Mouse (Mus musculus) heart, embryonic 12.5 days (tissue): ENCODE measurements around the gene Nckap5. TPM values are rescaled to one million over a fixed set of nuclear protein-coding genes. Genes with fewer than 3 reads are reported as not detected.

Experiments used
- ATAC-seq: fragments of 200-750 bp; cut with Nextera tagmentation; 2 replicates; pipeline ENCODE4 v1.8.0; 2017; ENCODE audit warnings: moderate TSS enrichment, moderate library complexity; ENCODE audit not compliant: insufficient number of reproducible peaks, low FRiP score
- H3K27ac ChIP-seq: fragments of 300-500 bp; sonication (generic); 2 replicates; pipeline ENCODE4 v1.5.1; 2016; ENCODE audit warnings: mild to moderate bottlenecking, moderate library complexity; ENCODE audit not compliant: poor library complexity, severe bottlenecking
- H3K27me3 ChIP-seq: fragments of 300-500 bp; sonication (generic); replicated peaks from 2 replicates; pipeline ENCODE4 v1.6.1; 2016; ENCODE audit warnings: mild to moderate bottlenecking, moderate library complexity
- H3K36me3 ChIP-seq: fragments of 300-500 bp; sonication (generic); 2 replicates; pipeline ENCODE4 v1.6.1; 2016; ENCODE audit warnings: mild to moderate bottlenecking, moderate library complexity
- H3K4me1 ChIP-seq: fragments of 300-500 bp; sonication (generic); replicated peaks from 2 replicates; pipeline ENCODE4 v1.6.1; 2016; ENCODE audit warnings: mild to moderate bottlenecking
- H3K4me2 ChIP-seq: fragments of 300-500 bp; sonication (generic); 2 replicates; pipeline ENCODE4 v1.6.1; 2016; ENCODE audit warnings: mild to moderate bottlenecking, moderate library complexity
- H3K4me3 ChIP-seq: fragments of 300-500 bp; sonication (generic); 2 replicates; pipeline ENCODE4 v1.5.1; 2016; ENCODE audit warnings: mild to moderate bottlenecking
- H3K9ac ChIP-seq: fragments of 300-500 bp; sonication (generic); 2 replicates; pipeline ENCODE4 v1.6.1; 2016; ENCODE audit warnings: mild to moderate bottlenecking, moderate library complexity
- H3K9me3 ChIP-seq: fragments of 300-500 bp; sonication (generic); replicated peaks from 2 replicates; pipeline ENCODE4 v1.6.1; 2016; ENCODE audit warnings: mild to moderate bottlenecking, moderate library complexity
- WGBS: fragments of 180-500 bp; shearing (Covaris S2); methylation state at CpG from one replicate; pipeline ENCODE4 v1.1.7; 2016; 5-methylcytosine and 5-hydroxymethylcytosine counted together
- polyA plus RNA-seq: library from polyadenylated mRNA; unstranded; fragments of >200 nt; fragmentation: Nextera tagmentation; extraction: Ambion mirVana; gene quantifications from 2 replicates; pipeline ENCODE4 v1.2.1, GENCODE M21; 2016

The Nckap5 gene
- polyA plus RNA-seq, 1 experiment from 2014 or later, result 3.8 TPM

DNA sequence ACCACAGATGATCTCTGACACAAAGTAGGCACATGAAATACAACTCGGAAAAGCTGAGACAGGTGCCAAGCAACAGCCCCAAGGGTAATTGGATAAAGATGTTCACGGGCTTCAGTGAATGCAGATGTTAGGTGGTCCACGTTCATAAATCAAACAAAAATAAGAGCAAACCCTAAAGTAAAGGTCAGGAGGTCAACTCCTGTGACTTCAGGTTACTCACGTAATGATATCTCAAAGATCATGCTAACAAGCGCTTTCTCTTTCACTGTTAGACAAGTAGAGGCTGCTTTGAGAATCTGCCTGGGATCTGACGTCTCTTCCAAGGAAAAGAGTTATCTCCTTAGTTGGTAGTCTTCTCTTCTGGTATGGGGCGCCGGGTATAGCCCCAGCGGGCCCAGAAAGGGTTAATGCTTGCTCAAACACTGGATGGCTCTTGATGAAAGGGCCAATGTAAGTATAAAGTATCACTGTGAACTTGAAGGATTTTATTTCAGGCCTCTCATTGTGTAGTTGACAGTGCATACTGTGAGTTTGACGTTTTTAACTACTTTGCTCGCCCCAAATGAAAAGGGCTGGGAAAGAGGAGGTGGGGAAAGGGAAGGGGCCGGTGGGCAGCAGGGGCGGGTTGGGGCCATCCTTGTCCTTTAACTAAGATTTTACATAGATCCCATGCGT, 85.8 kb downstream of the Nckap5 start:
- no peak overlapping the region for H3K4me3 ChIP-seq
- no peak for ATAC-seq
- no peaks in the 10 kb centered on the region for H3K9me3 ChIP-seq
- WGBS, result 84% methylated on average over 14 of the region's 14 CpGs
- H3K27me3 ChIP-seq, result no peaks in the 10 kb centered on the region
- no peaks in the 10 kb centered on the region for H3K36me3 ChIP-seq
- H3K27ac ChIP-seq, result no peak overlapping the region
- H3K4me2 ChIP-seq, result no peak overlapping the region
- no peak overlapping the region for H3K9ac ChIP-seq
- no peaks in the 10 kb centered on the region for H3K4me1 ChIP-seq

DNA sequence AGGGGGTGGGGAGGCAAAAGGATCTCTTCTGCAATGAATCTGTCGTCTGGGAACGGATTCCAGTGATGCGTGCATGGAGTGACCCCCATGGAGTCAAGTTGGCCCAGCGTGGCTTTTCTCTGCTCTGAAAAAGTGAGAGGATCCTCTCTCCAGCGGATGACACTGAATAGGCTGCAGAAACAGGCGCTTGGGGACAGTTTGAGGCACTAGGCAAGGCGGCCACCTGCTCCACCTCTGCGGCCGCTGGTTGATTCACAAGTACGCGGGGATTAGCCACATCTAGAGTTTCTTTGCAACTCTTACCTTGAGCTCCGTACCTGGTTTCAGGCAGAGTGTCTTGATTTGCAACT, 92.3 kb downstream of the Nckap5 start:
- Histone ChIP-seq H3K36me3 (no peaks in the 10 kb centered on the region), H3K4me2 (peak overlapping the region; percentile 70), H3K4me3 (peak overlapping the region; percentile 50), H3K27me3 (0 out of 2 replicates have a peak, but pooled peaks cover 6% of the 10 kb centered on the region), H3K27ac (no peak overlapping the region), H3K9me3 (no peaks in the 10 kb centered on the region), H3K9ac (peak overlapping the region; percentile 61; the same call in 1 of the 2 replicates), H3K4me1 (0 out of 2 replicates have a peak, but pooled peaks cover 8% of the 10 kb centered on the region)
- WGBS, result 8% methylated on average over 12 of the region's 12 CpGs
- no peak for ATAC-seq

DNA sequence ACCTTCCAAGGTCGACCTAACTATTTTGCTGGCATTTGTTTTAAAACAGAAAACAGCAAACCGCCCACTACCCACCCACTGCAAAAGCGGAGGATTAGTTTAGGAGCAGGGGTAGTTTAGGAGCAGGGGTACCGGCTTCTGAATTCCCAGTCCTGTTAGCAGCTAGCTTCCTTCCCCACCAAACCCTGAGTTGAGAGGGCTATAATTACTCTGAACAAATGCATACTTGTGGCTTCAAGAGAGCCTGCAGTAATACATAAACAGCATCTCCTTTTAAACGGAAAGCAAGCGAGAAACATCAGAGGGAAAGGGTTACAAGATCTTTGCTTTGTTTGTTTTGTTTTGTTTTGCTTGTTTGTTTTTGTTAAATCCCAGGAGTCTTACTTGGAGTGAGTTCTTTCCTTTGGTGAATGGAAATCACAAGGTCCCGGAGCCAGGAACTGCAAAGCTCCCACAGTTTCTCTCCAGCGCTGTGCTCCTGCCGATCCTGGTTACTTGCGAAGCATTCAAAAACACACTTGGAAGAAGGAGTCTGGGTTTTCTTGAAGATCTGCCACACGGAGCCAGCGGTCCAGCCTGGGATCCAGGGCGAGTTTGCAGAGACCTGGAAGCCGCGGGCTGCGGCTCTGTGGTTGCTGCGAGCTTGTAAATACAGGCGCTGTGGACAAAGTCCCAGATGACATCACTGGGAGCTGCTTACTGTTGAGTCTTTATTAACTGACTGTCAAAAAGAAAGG, 92.9 kb downstream of the Nckap5 start:
- Histone ChIP-seq H3K4me3 (peak overlapping the region; percentile 50), H3K27ac (no peak overlapping the region), H3K27me3 (0 out of 2 replicates have a peak, but pooled peaks cover 6% of the 10 kb centered on the region), H3K9me3 (no peaks in the 10 kb centered on the region), H3K4me1 (0 out of 2 replicates have a peak, but pooled peaks cover 8% of the 10 kb centered on the region), H3K4me2 (peak overlapping the region; percentile 70), H3K36me3 (no peaks in the 10 kb centered on the region), H3K9ac (peak overlapping the region; percentile 61; the same call in 1 of the 2 replicates)
- no peak; the same call in 1 of the 2 replicates for ATAC-seq
- 8% methylated on average over 18 of the region's 18 CpGs for WGBS

DNA sequence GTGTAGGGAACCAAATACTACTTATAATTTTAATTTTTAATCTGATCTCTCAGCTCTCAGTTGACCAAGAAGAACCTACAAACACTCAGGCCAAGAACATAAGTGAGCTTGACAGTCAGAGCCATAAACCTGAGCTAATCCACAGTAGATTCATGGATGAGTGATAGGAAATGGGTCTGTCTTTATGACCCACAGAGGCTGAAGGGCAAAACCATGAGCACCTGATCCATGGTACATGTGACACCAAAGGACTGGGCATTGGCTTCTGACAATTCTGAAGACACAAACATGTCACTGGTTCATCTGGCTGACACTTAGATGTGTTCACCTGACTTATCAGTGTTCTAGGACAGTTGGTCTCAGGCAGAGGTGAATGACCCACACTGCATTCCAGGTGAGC, 98.9 kb downstream of the Nckap5 start:
- Histone ChIP-seq H3K36me3 (no peaks in the 10 kb centered on the region), H3K4me2 (no peak overlapping the region), H3K4me1 (no peaks in the 10 kb centered on the region), H3K27ac (no peak overlapping the region), H3K9me3 (no peaks in the 10 kb centered on the region), H3K4me3 (no peak overlapping the region), H3K9ac (no peak overlapping the region), H3K27me3 (0 out of 2 replicates have a peak, but pooled peaks cover 3% of the 10 kb centered on the region)
- no peak for ATAC-seq

DNA sequence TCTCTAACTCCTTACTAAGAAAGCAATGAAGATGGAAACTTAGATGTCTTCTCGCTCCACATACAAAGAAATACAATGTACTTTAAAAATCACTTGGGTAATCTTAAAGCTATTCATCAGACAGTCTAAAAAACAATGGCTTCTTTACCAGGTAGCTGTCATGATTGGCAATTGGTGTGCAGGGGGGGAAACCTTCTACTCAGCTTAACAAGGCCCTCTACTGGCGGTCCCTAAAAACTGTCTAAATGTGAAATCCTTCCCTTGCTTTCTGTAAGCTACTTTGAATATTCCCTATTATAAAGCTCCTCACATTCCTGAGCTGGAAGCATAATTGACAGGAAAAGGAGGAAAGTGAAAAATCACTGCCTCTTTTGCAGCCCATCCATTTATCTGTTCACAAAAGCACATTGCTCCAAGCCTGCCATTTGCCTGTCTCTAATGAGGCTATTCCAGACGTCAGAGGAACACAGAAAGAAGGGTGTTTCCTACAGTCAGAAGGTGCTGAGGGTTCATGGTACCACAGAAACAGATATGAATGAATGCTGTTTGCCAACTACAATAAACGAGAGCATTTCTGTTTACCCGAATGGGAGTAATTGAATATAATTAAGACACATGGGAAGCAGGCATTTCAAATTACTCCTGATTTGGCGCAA, 104.1 kb downstream of the Nckap5 start:
- Histone ChIP-seq H3K4me2 (no peak overlapping the region), H3K27ac (no peak overlapping the region), H3K27me3 (0 out of 2 replicates have a peak, but pooled peaks cover 6% of the 10 kb centered on the region), H3K9me3 (no peaks in the 10 kb centered on the region), H3K36me3 (no peaks in the 10 kb centered on the region), H3K9ac (no peak overlapping the region), H3K4me3 (no peak overlapping the region), H3K4me1 (no peaks in the 10 kb centered on the region)
- 63% methylated on average over 6 of the region's 6 CpGs for WGBS
- no peak for ATAC-seq

DNA sequence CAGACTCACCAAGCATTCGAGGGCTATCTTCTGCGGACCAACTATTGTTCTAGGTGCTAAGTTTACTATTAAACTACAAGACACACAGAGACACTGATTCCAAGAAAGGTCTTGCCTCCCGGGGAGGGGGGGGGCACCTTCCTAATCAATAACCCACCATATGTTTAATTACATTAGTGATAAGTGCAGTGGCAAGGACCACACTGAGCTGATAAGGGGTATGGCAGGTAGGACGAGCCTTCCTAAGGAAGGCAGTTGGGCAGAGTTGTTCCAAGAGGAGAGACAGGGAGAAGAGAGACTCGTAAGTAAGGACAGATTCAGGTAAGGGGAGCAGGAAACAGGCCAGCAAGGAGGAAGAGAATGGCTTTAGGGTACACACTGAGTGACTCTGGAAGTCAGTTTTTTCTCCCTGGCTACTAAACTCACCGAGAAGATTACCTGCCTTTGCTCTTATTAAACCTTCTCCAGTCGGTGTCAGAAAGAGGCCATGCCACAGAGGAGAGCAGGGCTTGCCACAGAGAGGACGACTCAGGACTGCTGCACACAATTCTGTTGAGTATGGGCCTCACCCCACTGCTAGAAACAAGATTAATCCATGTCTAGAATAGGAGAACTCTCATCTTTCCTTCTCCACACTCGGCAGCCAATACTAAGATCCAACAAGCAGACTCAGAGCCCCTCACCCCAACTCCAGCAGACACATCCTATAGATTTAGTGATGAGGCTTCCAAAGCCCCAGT, 104.8 kb downstream of the Nckap5 start:
- peaks cover 6% of the 10 kb centered on the region; the same call in 1 of the 2 replicates for H3K27me3 ChIP-seq
- H3K9ac ChIP-seq, result no peak overlapping the region
- ATAC-seq, result no peak
- H3K27ac ChIP-seq, result no peak overlapping the region
- H3K36me3 ChIP-seq, result no peaks in the 10 kb centered on the region
- no peaks in the 10 kb centered on the region for H3K4me1 ChIP-seq
- H3K9me3 ChIP-seq, result no peaks in the 10 kb centered on the region
- no peak overlapping the region for H3K4me3 ChIP-seq
- 49% methylated on average over 9 of the region's 9 CpGs for WGBS
- no peak overlapping the region for H3K4me2 ChIP-seq

DNA sequence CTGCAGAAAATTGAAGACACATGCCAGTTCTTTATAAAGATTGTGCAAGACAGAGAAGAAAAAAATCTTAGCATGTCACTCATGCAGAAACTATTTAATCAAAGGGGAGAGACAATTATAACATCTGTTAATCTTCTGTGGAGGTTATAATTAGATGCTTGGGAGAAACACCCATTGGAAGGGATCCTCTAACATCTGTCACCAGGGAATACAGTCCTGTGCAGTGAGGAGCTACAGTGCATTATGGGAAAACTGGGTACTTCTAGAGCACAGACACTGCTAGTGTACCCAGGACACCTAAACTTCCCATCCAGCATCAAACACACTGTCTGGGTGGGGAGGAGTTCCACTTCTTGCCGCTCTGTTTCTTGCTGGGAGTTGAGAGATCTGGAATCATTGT, 108.7 kb downstream of the Nckap5 start:
- Histone ChIP-seq H3K9ac (no peak overlapping the region), H3K4me1 (no peaks in the 10 kb centered on the region), H3K36me3 (no peaks in the 10 kb centered on the region), H3K9me3 (no peaks in the 10 kb centered on the region), H3K27me3 (peaks cover 6% of the 10 kb centered on the region; the same call in 1 of the 2 replicates), H3K4me3 (no peak overlapping the region), H3K4me2 (no peak overlapping the region), H3K27ac (no peak overlapping the region)
- no peak for ATAC-seq
- 68% methylated on average over 1 of the region's 1 CpGs for WGBS

DNA sequence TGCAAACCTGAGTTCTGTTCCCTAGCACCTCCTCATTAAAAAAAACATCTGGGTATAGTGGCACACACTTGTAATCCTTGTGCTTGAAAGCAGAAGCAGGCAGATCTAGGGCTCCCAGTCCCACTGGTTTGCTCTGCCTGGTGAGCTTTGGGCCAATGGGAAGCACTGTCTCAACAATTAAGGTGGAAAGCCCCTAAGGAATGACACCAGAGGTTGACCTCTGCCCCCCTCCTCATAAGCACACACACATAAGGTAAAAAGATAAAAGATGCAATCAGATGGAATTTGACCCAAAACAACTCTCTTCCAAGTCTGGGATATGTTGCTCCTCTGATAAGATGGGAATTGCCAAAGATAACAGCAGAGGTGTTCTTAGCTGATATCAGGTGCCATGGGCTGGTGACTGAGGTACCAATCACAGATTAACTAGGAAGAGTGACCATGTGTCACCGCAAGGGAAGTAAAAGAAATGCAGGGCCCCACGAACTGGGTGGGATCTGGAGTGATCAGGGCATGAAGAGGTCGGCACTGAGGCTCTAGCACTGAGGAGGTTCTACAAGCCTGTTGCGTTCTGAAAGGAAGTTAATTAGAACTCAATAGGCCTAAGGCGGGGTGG, 110.8 kb downstream of the Nckap5 start:
- H3K27ac ChIP-seq, result no peak overlapping the region
- no peak overlapping the region for H3K9ac ChIP-seq
- H3K4me3 ChIP-seq, result no peak overlapping the region
- 42% methylated on average over 5 of the region's 5 CpGs for WGBS
- no peak overlapping the region for H3K4me2 ChIP-seq
- no peaks in the 10 kb centered on the region for H3K9me3 ChIP-seq
- no peaks in the 10 kb centered on the region for H3K4me1 ChIP-seq
- ATAC-seq, result no peak
- no peaks in the 10 kb centered on the region; the same call in 1 of the 2 replicates for H3K27me3 ChIP-seq
- H3K36me3 ChIP-seq, result no peaks in the 10 kb centered on the region

DNA sequence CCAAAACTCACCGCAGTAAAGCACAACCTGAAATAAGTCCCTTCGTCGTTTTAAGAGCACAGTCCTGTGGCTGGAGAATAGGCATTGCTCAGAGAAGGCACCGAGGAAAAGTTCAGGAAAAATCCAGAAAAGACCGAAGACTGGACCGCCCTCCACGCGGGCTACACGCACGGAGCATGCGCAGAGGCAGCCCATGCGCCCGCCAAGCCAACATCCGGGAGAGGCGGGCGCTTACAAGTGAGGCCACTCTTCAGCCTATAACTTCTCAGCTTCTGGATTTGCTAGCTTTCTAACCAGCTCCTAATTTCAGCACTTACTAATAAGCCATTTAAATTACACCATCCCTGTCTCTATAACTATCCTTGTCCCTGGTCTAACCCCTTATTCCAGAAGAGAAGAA, 124.0 kb downstream of the Nckap5 start:
- H3K4me1 ChIP-seq, result no peaks in the 10 kb centered on the region
- H3K4me2 ChIP-seq, result no peak overlapping the region
- no peak overlapping the region for H3K4me3 ChIP-seq
- no peak overlapping the region for H3K27ac ChIP-seq
- no peak overlapping the region for H3K9ac ChIP-seq
- H3K36me3 ChIP-seq, result no peaks in the 10 kb centered on the region
- 92% methylated on average over 16 of the region's 16 CpGs for WGBS
- no peaks in the 10 kb centered on the region for H3K9me3 ChIP-seq
- H3K27me3 ChIP-seq, result no peaks in the 10 kb centered on the region
- ATAC-seq, result no peak

DNA sequence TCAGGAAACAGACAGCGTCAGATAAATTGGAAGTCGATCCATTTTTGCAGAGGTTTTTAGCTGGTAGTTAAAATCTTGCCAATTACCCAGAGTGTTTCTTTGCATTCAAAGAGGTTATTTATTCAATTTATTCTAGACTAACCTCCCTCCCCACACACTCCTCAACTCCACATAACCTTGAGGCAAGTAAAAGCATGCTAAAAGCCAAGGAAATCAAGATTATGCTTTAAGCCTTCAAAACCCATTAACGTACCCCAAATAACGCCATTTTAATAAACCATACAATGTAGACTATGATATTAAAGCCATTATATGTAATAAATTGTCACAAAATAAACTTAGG, 129.7 kb downstream of the Nckap5 start:
- ATAC-seq, result no peak
- 83% methylated on average over 4 of the region's 4 CpGs for WGBS
- no peaks in the 10 kb centered on the region for H3K4me1 ChIP-seq
- H3K27me3 ChIP-seq, result no peaks in the 10 kb centered on the region
- no peak overlapping the region for H3K4me2 ChIP-seq
- H3K27ac ChIP-seq, result no peak overlapping the region
- no peaks in the 10 kb centered on the region for H3K9me3 ChIP-seq
- no peaks in the 10 kb centered on the region for H3K36me3 ChIP-seq
- no peak overlapping the region for H3K9ac ChIP-seq
- H3K4me3 ChIP-seq, result no peak overlapping the region
